Mouse (Mus musculus) layer of hippocampus, postnatal 14 days (tissue): Measurements from ENCODE around the gene Pde1a. TPM values are rescaled to one million over a fixed set of nuclear protein-coding genes. Genes with fewer than 3 reads are reported as not detected.

Experiments used
- DNase-seq, 2 experiments: peaks; one replicate each; pipeline ENCODE4 v3.0.0; 2021 to 2022; ENCODE audit warnings: low spot score in 2 of 2, mixed read lengths in 1 of 2
- total RNA-seq, 2 experiments: library from RNA; stranded (reverse); gene quantifications; 2 replicates each; pipeline ENCODE4 v1.2.3; 2021

Gene Pde1a
- total RNA-seq, 2 experiments from 2014 or later, result 138 to 143 TPM

GRCm38 (mm10) chr2:80046751-80047513, 82.3 kb downstream of the Pde1a start:
- no peak for DNase-seq

- DNase-seq, result no peak
Measured at GRCm38 (mm10) chr2:80038642-80039445, 90.4 kb downstream of the Pde1a start.

- DNase-seq, result no peak
Measured at GRCm38 (mm10) chr2:80037971-80038370, 91.3 kb downstream of the Pde1a start.

- no peak for DNase-seq
Measured at GRCm38 (mm10) chr2:80029051-80029450, 100.2 kb downstream of the Pde1a start.

- DNase-seq, result no peak
Measured at GRCm38 (mm10) chr2:80026053-80026452, 103.2 kb downstream of the Pde1a start.

- DNase-seq, result no peak
Measured at GRCm38 (mm10) chr2:80025597-80025996, 103.7 kb downstream of the Pde1a start.

GRCm38 (mm10) chr2:80025038-80025437, 104.2 kb downstream of the Pde1a start:
- no peak for DNase-seq

- no peak for DNase-seq
Measured at GRCm38 (mm10) chr2:80014161-80014560, 115.1 kb downstream of the Pde1a start.

- DNase-seq, result peak in 1 of 2 experiments; percentile 49
Measured at GRCm38 (mm10) chr2:80013060-80013459, 116.2 kb downstream of the Pde1a start.

- no peak for DNase-seq
Measured at GRCm38 (mm10) chr2:79999168-79999567, 130.1 kb downstream of the Pde1a start.

GRCm38 (mm10) chr2:79998460-79998859, 130.8 kb downstream of the Pde1a start:
- no peak for DNase-seq

- no peak for DNase-seq
Measured at GRCm38 (mm10) chr2:79991642-79992041, 137.6 kb downstream of the Pde1a start.

- DNase-seq, result no peak
Measured at GRCm38 (mm10) chr2:79983778-79984177, 145.5 kb downstream of the Pde1a start.

GRCm38 (mm10) chr2:79983222-79983632, 146.0 kb downstream of the Pde1a start:
- no peak for DNase-seq

- no peak for DNase-seq
Measured at GRCm38 (mm10) chr2:79981781-79982180, 147.5 kb downstream of the Pde1a start.

- DNase-seq, result no peak
Measured at GRCm38 (mm10) chr2:79978992-79979391, 150.3 kb downstream of the Pde1a start.

- no peak for DNase-seq
Measured at GRCm38 (mm10) chr2:79977259-79977658, 152.0 kb downstream of the Pde1a start.

- no peak for DNase-seq
Measured at GRCm38 (mm10) chr2:79975947-79976346, 153.3 kb downstream of the Pde1a start.

- no peak for DNase-seq
Measured at GRCm38 (mm10) chr2:79972271-79972670, 157.0 kb downstream of the Pde1a start.

- DNase-seq, result no peak
Measured at GRCm38 (mm10) chr2:79969594-79969993, 159.7 kb downstream of the Pde1a start.

- no peak for DNase-seq
Measured at GRCm38 (mm10) chr2:79966681-79967506, 162.4 kb downstream of the Pde1a start.
